Mouse (Mus musculus) CH12.LX (cell line): Measurements from ENCODE around the gene Map4k3. TPM values are rescaled to one million over a fixed set of nuclear protein-coding genes. Genes with fewer than 3 reads are reported as not detected.

Experiments
- DNase-seq: peaks from one replicate; pipeline ENCODE4 v3.0.0-alpha.2; 2013; ENCODE audit errors: extremely low read depth
- H3K27ac ChIP-seq: 2 replicates; pipeline ENCODE4 v1.5.1; 2012; ENCODE audit warnings: low read depth, mild to moderate bottlenecking, control low read depth, moderate library complexity; ENCODE audit not compliant: insufficient read depth
- H3K27me3 ChIP-seq: replicated peaks from 2 replicates; pipeline ENCODE3; 2012; ENCODE audit warnings: inconsistent platforms
- H3K36me3 ChIP-seq, 2 experiments: replicated peaks in 1 of 2; 2 replicates each; pipeline versions ENCODE3 to v1.6.1; 2012; ENCODE audit warnings: inconsistent platforms in 1 of 2, low read length in 1 of 2, mild to moderate bottlenecking in 1 of 2, mixed read lengths in 1 of 2, moderate library complexity in 1 of 2; ENCODE audit not compliant: control insufficient read depth in 1 of 2, insufficient read depth in 1 of 2
- H3K4me1 ChIP-seq, 2 experiments: 2 replicates each; pipeline ENCODE4 v1.6.1; 2012; ENCODE audit warnings: inconsistent platforms in 1 of 2, moderate library complexity in 1 of 2; ENCODE audit not compliant: insufficient read depth in 2 of 2, control insufficient read depth in 1 of 2
- H3K4me2 ChIP-seq: 2 replicates; pipeline ENCODE4 v1.6.1; 2012; ENCODE audit warnings: low read depth, mild to moderate bottlenecking, control low read depth; ENCODE audit not compliant: poor library complexity, insufficient read depth, severe bottlenecking
- H3K4me3 ChIP-seq, 3 experiments: fragments of 150-350 bp in 1 of 3; sonication (generic) in 1 of 3; replicated peaks in 1 of 3; 2 replicates each; pipeline versions ENCODE3 to v1.5.1; 2011 to 2012; ENCODE audit warnings: low read depth in 2 of 3, low read length in 2 of 3, mild to moderate bottlenecking in 2 of 3, moderate library complexity in 2 of 3, control low read depth in 1 of 3, improper control_type of control experiment in 1 of 3, inconsistent platforms in 1 of 3, mixed read lengths in 1 of 3; ENCODE audit not compliant: poor library complexity in 1 of 3
- H3K79me2 ChIP-seq: replicated peaks from 2 replicates; pipeline ENCODE4 v1.6.1; 2012; ENCODE audit warnings: mild to moderate bottlenecking, moderate library complexity; ENCODE audit not compliant: control insufficient read depth, poor library complexity, insufficient read depth, severe bottlenecking; ENCODE audit errors: extremely low read depth
- H3K9ac ChIP-seq: 2 replicates; pipeline ENCODE4 v1.6.1; 2012; ENCODE audit warnings: low read depth, mild to moderate bottlenecking, control low read depth, moderate library complexity; ENCODE audit not compliant: insufficient read depth
- H3K9me3 ChIP-seq: replicated peaks from 2 replicates; pipeline ENCODE3; 2012; ENCODE audit warnings: low read length, inconsistent platforms, mixed read lengths
- BHLHE40 ChIP-seq: IDR thresholded peaks from 2 replicates; pipeline ENCODE4 v1.6.1; 2011; ENCODE audit warnings: mild to moderate bottlenecking, low read depth, low read length, improper control_type of control experiment
- CHD2 ChIP-seq: IDR thresholded peaks from 2 replicates; pipeline ENCODE4 v1.6.1; 2011; ENCODE audit warnings: low read length, improper control_type of control experiment
- CTCF ChIP-seq, 2 experiments: IDR thresholded peaks in 1 of 2; conservative IDR thresholded peaks in 1 of 2; 2 replicates each; pipeline ENCODE4 v1.5.1; 2011 to 2012; ENCODE audit warnings: low read depth in 2 of 2, low read length in 2 of 2, improper control_type of control experiment in 1 of 2, inconsistent platforms in 1 of 2, mild to moderate bottlenecking in 1 of 2, moderate library complexity in 1 of 2
- ELF1 ChIP-seq: IDR thresholded peaks from 2 replicates; pipeline ENCODE4 v1.6.1; 2014; ENCODE audit warnings: low read depth, mild to moderate bottlenecking, inconsistent platforms, low read length, improper control_type of control experiment
- JUN ChIP-seq: IDR thresholded peaks from 2 replicates; pipeline ENCODE4 v1.6.1; 2011; ENCODE audit warnings: low read depth, mild to moderate bottlenecking, low read length, improper control_type of control experiment, moderate library complexity; ENCODE audit not compliant: insufficient read depth
- JUND ChIP-seq: conservative IDR thresholded peaks from 2 replicates; pipeline ENCODE4 v1.6.1; 2011; ENCODE audit warnings: low read depth, low read length, improper control_type of control experiment
- KAT2A ChIP-seq: IDR thresholded peaks from 2 replicates; pipeline ENCODE4 v1.6.1; 2012; ENCODE audit warnings: low read length, improper control_type of control experiment, inconsistent platforms; ENCODE audit not compliant: insufficient replicate concordance
- MAFK ChIP-seq: IDR thresholded peaks from 2 replicates; pipeline ENCODE4 v1.6.1; 2011; ENCODE audit warnings: low read length, improper control_type of control experiment; ENCODE audit not compliant: insufficient replicate concordance
- MAX ChIP-seq: IDR thresholded peaks from 2 replicates; pipeline ENCODE4 v1.6.1; 2011; ENCODE audit warnings: low read length, improper control_type of control experiment
- MXI1 ChIP-seq: IDR thresholded peaks from 2 replicates; pipeline ENCODE4 v1.6.1; 2011; ENCODE audit warnings: mild to moderate bottlenecking, low read depth, low read length, improper control_type of control experiment
- PAX5 ChIP-seq: IDR thresholded peaks from 2 replicates; pipeline ENCODE4 v1.6.1; 2012; ENCODE audit warnings: low read length, inconsistent platforms, mixed read lengths
- POLR2A ChIP-seq: IDR thresholded peaks from 2 replicates; pipeline ENCODE4 v1.6.1; 2011; ENCODE audit warnings: low read depth, mild to moderate bottlenecking, improper control_type of control experiment, low read length
- POLR2AphosphoS2 ChIP-seq: IDR thresholded peaks from 2 replicates; pipeline ENCODE4 v1.6.1; 2011; ENCODE audit warnings: low read depth, low read length, improper control_type of control experiment
- SIN3A ChIP-seq: IDR thresholded peaks from 2 replicates; pipeline ENCODE4 v1.6.1; 2012; ENCODE audit warnings: low read length, improper control_type of control experiment, inconsistent platforms
- TCF12 ChIP-seq: IDR thresholded peaks from 2 replicates; pipeline ENCODE4 v1.6.1; 2014; ENCODE audit warnings: low read depth, mild to moderate bottlenecking, inconsistent platforms, low read length, improper control_type of control experiment
- USF1 ChIP-seq: IDR thresholded peaks from 2 replicates; pipeline ENCODE4 v1.6.1; 2014; ENCODE audit warnings: low read depth, mild to moderate bottlenecking, inconsistent platforms, low read length, improper control_type of control experiment
- ZKSCAN1 ChIP-seq: IDR thresholded peaks from 2 replicates; pipeline ENCODE4 v1.6.1; 2012; ENCODE audit warnings: low read depth, inconsistent platforms, low read length, improper control_type of control experiment, borderline replicate concordance
- ZNF384 ChIP-seq: IDR thresholded peaks from 2 replicates; pipeline ENCODE4 v1.6.1; 2012; ENCODE audit warnings: low read depth, low read length, improper control_type of control experiment, inconsistent platforms
- dilution Hi-C: fragments of 300-500 bp; cut with MboI; formaldehyde crosslinking; loops from 2 replicates; pipeline ENCODE4 v1.14.3; 2020; ENCODE audit warnings: low sequenced_read_pairs; ENCODE audit not compliant: extremely low pct_unique_long_range_greater_than_20kb, extremely low pct_ligation_motif_present
- in situ Hi-C: fragments of 300-500 bp; cut with MboI; formaldehyde crosslinking; loops from 3 replicates; pipeline ENCODE4 v1.14.3; 2019; ENCODE audit warnings: low sequenced_read_pairs, low pct_ligation_motif_present, low pct_unique_long_range_greater_than_20kb, mixed read lengths
- polyA plus RNA-seq: library from polyadenylated mRNA; unstranded; fragments of >175 nt; gene quantifications from 2 replicates; pipeline ENCODE4 v1.2.1, GENCODE M21; 2012; ENCODE audit warnings: low read depth; ENCODE audit not compliant: insufficient read length
- total RNA-seq, 2 experiments: library from RNA; depleted of rRNA; stranded (reverse); fragments of 300-350 nt in 1 of 2; fragments of >200 nt in 1 of 2; gene quantifications; 2 replicates each; pipeline ENCODE4 v1.2.3; 2012 to 2014

Gene Map4k3
- total and polyA plus RNA-seq, 3 experiments, result 2.7 to 4.3 (median 3.2) TPM

GRCm38 (mm10) chr17:80662836-80663620, 65.3 kb downstream of the Map4k3 start:
- Histone ChIP-seq H3K4me1 (peaks cover 0 to 8% of the 10 kb centered on the region in 2 experiments; a peak in 2 of 4 replicates), H3K9me3 (no peaks in the 10 kb centered on the region), H3K4me3 (no peak overlapping the region), H3K9ac (no peak overlapping the region), H3K4me2 (no peak overlapping the region), H3K27me3 (no peaks in the 10 kb centered on the region), H3K36me3 (peaks cover 0 to 2% of the 10 kb centered on the region in 2 experiments), H3K27ac (no peak overlapping the region), H3K79me2 (no peaks in the 10 kb centered on the region)
- DNase-seq, result no peak
- TF ChIP-seq JUND (no peak), BHLHE40 (peak; percentile 16; the same call in 1 of the 2 replicates)
- dilution Hi-C loops (no loop called here), in situ Hi-C loops (no loop called here)

DNA sequence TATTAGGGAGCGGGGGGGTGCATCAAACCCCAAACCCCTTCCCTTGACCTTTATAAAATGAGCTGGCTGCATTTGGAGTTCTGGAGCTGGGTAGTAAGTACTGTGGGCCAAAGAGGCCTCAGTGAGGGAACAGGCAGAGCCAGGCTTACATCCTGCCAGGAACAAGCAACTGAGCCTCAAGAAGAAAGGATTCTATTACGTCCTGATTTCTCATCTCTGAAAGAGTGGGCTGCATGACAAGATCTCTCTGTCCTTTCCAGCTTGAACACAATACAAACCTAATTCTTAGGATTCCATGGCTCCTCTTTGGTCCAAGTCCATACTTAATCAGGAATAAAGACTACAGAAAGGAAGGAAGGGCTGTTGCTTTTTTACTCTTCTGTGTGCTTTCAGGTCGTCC, 66.4 kb downstream of the Map4k3 start:
- Histone ChIP-seq H3K36me3 (peaks cover 0 to 2% of the 10 kb centered on the region in 2 experiments), H3K27ac (no peak overlapping the region), H3K4me1 (peaks cover 0 to 8% of the 10 kb centered on the region in 2 experiments; a peak in 2 of 4 replicates), H3K27me3 (no peaks in the 10 kb centered on the region), H3K9ac (no peak overlapping the region), H3K4me2 (no peak overlapping the region), H3K4me3 (no peak overlapping the region), H3K9me3 (no peaks in the 10 kb centered on the region), H3K79me2 (no peaks in the 10 kb centered on the region)
- in situ Hi-C loops (no loop called here), dilution Hi-C loops (no loop called here)
- no peak for TF ChIP-seq CTCF (conservative IDR thresholded peaks at IDR 0.05 in 1 of 2, IDR thresholded peaks at IDR 0.05 in 1 of 2; ENCODE audit: low read depth in 2 of 2, low read length in 2 of 2)
- TF ChIP-seq SIN3A, result no peak
- no peak for TF ChIP-seq CHD2
- TF ChIP-seq BHLHE40, result no peak
- no peak for TF ChIP-seq USF1
- TF ChIP-seq POLR2A, result no peak
- no peak for TF ChIP-seq TCF12
- TF ChIP-seq JUN, result no peak
- TF ChIP-seq ELF1, result no peak
- no peak for TF ChIP-seq MAFK
- TF ChIP-seq KAT2A, result no peak
- no peak for TF ChIP-seq MAX
- no peak for TF ChIP-seq PAX5
- TF ChIP-seq MXI1, result no peak
- TF ChIP-seq ZNF384, result no peak
- TF ChIP-seq POLR2AphosphoS2, result no peak
- no peak for TF ChIP-seq ZKSCAN1
- DNase-seq, result no peak
